Comparison of ENCODE assay signal across 8 mouse cellular contexts in genomic region chr4:70534078-70534890, GRCm38 (mm10). TPM values are rescaled to one million over a fixed set of nuclear protein-coding genes. Genes with fewer than 3 reads are reported as not detected.
DNase-seq lines count a peak whose midpoint lies in the region; ATAC-seq and TF ChIP-seq lines count a peak whose summit lies in the region.

No protein-coding gene starts in this region.

- H3K4me3 ChIP-seq in kidney, embryonic 16.5 days (ENCODE audit: low read length), result peak overlapping the region; percentile 92
- peak overlapping the region; percentile 74 to 87 for H3K4me3 ChIP-seq in liver, embryonic 14.5 days (ENCODE audit: insufficient read depth in 1 of 2, low read depth in 2 of 2, low read length in 2 of 2)
- peak overlapping the region; percentile 88 for H3K4me3 ChIP-seq in neural tube, embryonic 12.5 days

- H3K27me3 ChIP-seq in kidney, embryonic 16.5 days (ENCODE audit: insufficient read depth, low read length), result no peaks in the 10 kb centered on the region
- H3K27me3 ChIP-seq in liver, embryonic 14.5 days (ENCODE audit: control insufficient read depth, insufficient read depth, low read length), result no peaks in the 10 kb centered on the region
- no peaks in the 10 kb centered on the region for H3K27me3 ChIP-seq in neural tube, embryonic 12.5 days (replicated peaks)

- H3K9me3 ChIP-seq in kidney, embryonic 16.5 days (ENCODE audit: low read length), result no peaks in the 10 kb centered on the region
- no peaks in the 10 kb centered on the region for H3K9me3 ChIP-seq in liver, embryonic 14.5 days (ENCODE audit: control insufficient read depth, low read length)
- no peaks in the 10 kb centered on the region for H3K9me3 ChIP-seq in neural tube, embryonic 12.5 days

- peak; percentile 52 for ATAC-seq in kidney, embryonic 16.5 days (ENCODE audit: low FRiP score, low TSS enrichment)
- peak; percentile 37 for ATAC-seq in liver, embryonic 14.5 days (ENCODE audit: insufficient read depth)
- peak; percentile 66 for ATAC-seq in neural tube, embryonic 12.5 days (ENCODE audit: low FRiP score, low read depth)

- DNase-seq in ovary, postnatal 36 days (ENCODE audit: low spot score), result peak; percentile 40
- DNase-seq in ovary, adult 18-20 months (ENCODE audit: low spot score), result no peak
- peak; percentile 20 for DNase-seq in embryo, embryonic 10 days (ENCODE audit: low spot score)
- peak; percentile 31 to 40 for DNase-seq in gastrocnemius, postnatal 4 days (ENCODE audit: low spot score in 2 of 2)
- no peak for DNase-seq in liver, embryonic 14.5 days (ENCODE audit: low read depth in 3 of 3, low spot score in 3 of 3)
- DNase-seq in testis, postnatal 14 days (ENCODE audit: low spot score), result peak; percentile 59

- under 1% methylated on average over 59 of the region's 66 CpGs for WGBS in kidney, embryonic 16.5 days
- WGBS in liver, embryonic 14.5 days (ENCODE audit: insufficient replicate concordance), result under 1% methylated on average over 57 of the region's 66 CpGs
- WGBS in neural tube, embryonic 12.5 days, result under 1% methylated on average over 63 of the region's 66 CpGs

- H3K4me1 ChIP-seq in kidney, embryonic 16.5 days (ENCODE audit: insufficient read depth, low read length), result peaks cover 24% of the 10 kb centered on the region
- H3K4me1 ChIP-seq in liver, embryonic 14.5 days (replicated peaks; ENCODE audit: control insufficient read depth in 2 of 2, insufficient read depth in 2 of 2, low read length in 1 of 2), result peaks cover 5 to 13% of the 10 kb centered on the region in 2 experiments
- peaks cover 36% of the 10 kb centered on the region for H3K4me1 ChIP-seq in neural tube, embryonic 12.5 days

- H3K27ac ChIP-seq in kidney, embryonic 16.5 days (ENCODE audit: low read length), result peak overlapping the region; percentile 73
- peak overlapping the region; percentile 12; the same call in 1 of the 2 replicates for H3K27ac ChIP-seq in liver, embryonic 14.5 days
- H3K27ac ChIP-seq in neural tube, embryonic 12.5 days, result peak overlapping the region; percentile 75

- no peaks in the 10 kb centered on the region for H3K36me3 ChIP-seq in kidney, embryonic 16.5 days (ENCODE audit: insufficient read depth, low read length)
- no peaks in the 10 kb centered on the region for H3K36me3 ChIP-seq in liver, embryonic 14.5 days (replicated peaks; ENCODE audit: control insufficient read depth, insufficient read depth, low read depth)
- no peaks in the 10 kb centered on the region for H3K36me3 ChIP-seq in neural tube, embryonic 12.5 days

- TF ChIP-seq CTCF in liver, embryonic 14.5 days (IDR thresholded peaks at IDR 0.05; ENCODE audit: low read depth), result no peak

- peak overlapping the region; percentile 77 for H3K4me2 ChIP-seq in kidney, embryonic 16.5 days (replicated peaks; ENCODE audit: low read depth, low read length)
- peak overlapping the region; percentile 91 for H3K4me2 ChIP-seq in liver, embryonic 14.5 days (ENCODE audit: low read depth)
- H3K4me2 ChIP-seq in neural tube, embryonic 12.5 days (replicated peaks), result peak overlapping the region; percentile 66

- no peak for TF ChIP-seq EP300 in liver, embryonic 14.5 days (IDR thresholded peaks at IDR 0.05; ENCODE audit: low read depth)

- H3K9ac ChIP-seq in kidney, embryonic 16.5 days (replicated peaks; ENCODE audit: low read length), result peak overlapping the region; percentile 89
- peak overlapping the region; percentile 86 for H3K9ac ChIP-seq in liver, embryonic 14.5 days (replicated peaks)
- H3K9ac ChIP-seq in neural tube, embryonic 12.5 days, result peak overlapping the region; percentile 93

RNA-seq across cellular contexts. Expression of gene Megf9, which starts 0.5 kb away (rescaled TPM):
- total RNA-seq in gastrocnemius, postnatal 4 days (2021), result 10 to 100 TPM; 18.0 to 18.7 TPM
- 11.9 and 13.7 TPM in 2 replicates for polyA plus RNA-seq in kidney, embryonic 16.5 days (2015; fragmentation: Nextera tagmentation; extraction: Ambion mirVana)
- 1.5 and 1.8 TPM in 2 replicates for polyA plus RNA-seq in liver, embryonic 14.5 days (2012; rRNA removed)
- 3.3 and 3.6 TPM in 2 replicates for polyA plus RNA-seq in liver, embryonic 14.5 days (2014; fragmentation: Nextera tagmentation; extraction: Ambion mirVana)
- polyA plus RNA-seq in neural tube, embryonic 12.5 days (2016; fragmentation: Nextera tagmentation; extraction: Ambion mirVana), result 30.9 and 32.5 TPM in 2 replicates

Comparison
In these comparisons a context has a peak if more than half of its experiments do, and no peak if none do; other contexts are left out.
1. DNase-seq: peak in ovary, postnatal 36 days (single experiment), embryo, embryonic 10 days (single experiment), gastrocnemius, postnatal 4 days (2 of 2) and testis, postnatal 14 days (single experiment); none in ovary, adult 18-20 months (single experiment) and liver, embryonic 14.5 days (0 of 3).
2. H3K27ac ChIP-seq: peak in every context shown above with its lines; median percentile 75 in neural tube, embryonic 12.5 days; 73 in kidney, embryonic 16.5 days; 12 in liver, embryonic 14.5 days.
3. Peak in every context shown above with its lines, with median percentiles within 50 percentile points of each other: ATAC-seq, H3K4me2 ChIP-seq, H3K4me3 ChIP-seq and H3K9ac ChIP-seq.